Mouse (Mus musculus): ENCODE data around the gene Rbfox1. TPM values are rescaled to one million over a fixed set of nuclear protein-coding genes. Genes with fewer than 3 reads are reported as not detected.

Gene Rbfox1
- 13.3 and 36.4 TPM in 2 replicates for polyA plus RNA-seq (2015; fragmentation: Nextera tagmentation; extraction: Ambion mirVana)

GRCm38 (mm10) chr16:5884746-5885689 is at the start of gene Rbfox1:
Rbfox1 (plus strand) TSS chr16:5885355.

Measured in adrenal gland, postnatal 0 days (tissue).